Mouse (Mus musculus): ENCODE measurements around the gene Gfpt1.
A peak's percentile ranks its signal among the peaks of the same experiment; 100 is the strongest.

Gfpt1 gene

GRCm38 (mm10) chr6:87133966-87134546 lies 91.4 kb downstream of the Gfpt1 start:
- peak in 1 of 2 experiments; percentile 27 for DNase-seq (ENCODE audit: low spot score in 2 of 2)

- DNase-seq (ENCODE audit: low spot score in 2 of 2): no peak
These were observed 95.8 kb downstream of the Gfpt1 start for GRCm38 (mm10) chr6:87138479-87138878.

GRCm38 (mm10) chr6:87139796-87140553 lies 97.3 kb downstream of the Gfpt1 start:
- no peak for DNase-seq (ENCODE audit: low spot score in 2 of 2)
